Mouse (Mus musculus) ES-E14 (cell line): Measurements from ENCODE around the gene Gm13695. TPM values are rescaled to one million over a fixed set of nuclear protein-coding genes. Genes with fewer than 3 reads are reported as not detected.
"Not testable (repeated sequence)": the region's sequence is repeated elsewhere in the genome, so short reads cannot be mapped to it uniquely, and the experiment has no call there.

Experiments
- DNase-seq: peaks from one replicate; pipeline ENCODE4 v3.0.0-alpha.2; 2013; ENCODE audit warnings: low read depth, low spot score
- H3K27ac ChIP-seq: 2 replicates; pipeline ENCODE4 v1.5.1; 2012; ENCODE audit warnings: low read depth, mild to moderate bottlenecking, low read length, moderate library complexity, mixed read lengths; ENCODE audit not compliant: poor library complexity, insufficient read depth, severe bottlenecking
- H3K36me3 ChIP-seq: 2 replicates; pipeline ENCODE4 v1.6.1; 2012; ENCODE audit warnings: mild to moderate bottlenecking, low read length, moderate library complexity, mixed read lengths; ENCODE audit not compliant: control insufficient read depth, poor library complexity, insufficient read depth, severe bottlenecking
- H3K4me1 ChIP-seq, 2 experiments: fragments of 150-350 bp in 1 of 2; sonication (generic) in 1 of 2; 2 replicates each; pipeline ENCODE4 v1.6.1; 2012; ENCODE audit warnings: low read length in 2 of 2, mild to moderate bottlenecking in 1 of 2, mixed read lengths in 1 of 2; ENCODE audit not compliant: control insufficient read depth in 2 of 2, insufficient read depth in 2 of 2, poor library complexity in 1 of 2
- H3K4me3 ChIP-seq, 2 experiments: fragments of 150-350 bp in 1 of 2; sonication (generic) in 1 of 2; 2 replicates each; pipeline ENCODE4 v1.5.1; 2012; ENCODE audit warnings: low read length in 2 of 2, low read depth in 1 of 2, mild to moderate bottlenecking in 1 of 2, mixed read lengths in 1 of 2; ENCODE audit not compliant: insufficient read depth in 1 of 2, poor library complexity in 1 of 2, severe bottlenecking in 1 of 2
- H3K9ac ChIP-seq: 2 replicates; pipeline ENCODE4 v1.6.1; 2012; ENCODE audit warnings: low read depth, mild to moderate bottlenecking, low read length, mixed read lengths; ENCODE audit not compliant: poor library complexity, insufficient read depth, severe bottlenecking
- H3K9me3 ChIP-seq: fragments of 150-350 bp; sonication (generic); 2 replicates; pipeline ENCODE4 v1.6.1; 2012; ENCODE audit warnings: low read depth, mild to moderate bottlenecking, low read length; ENCODE audit not compliant: control insufficient read depth, insufficient read depth
- in situ Hi-C, 2 experiments: fragments of 600-800 bp; cut with MboI; formaldehyde crosslinking; loops; one replicate each; pipeline ENCODE4 v1.15.1; 2025; ENCODE audit warnings: low sequenced_read_pairs in 2 of 2, inconsistent platforms in 1 of 2; ENCODE audit not compliant: unreplicated experiment in 2 of 2
- total RNA-seq: library from RNA; depleted of rRNA; stranded (reverse); fragments of 300-350 nt; gene quantifications from 2 replicates; pipeline ENCODE4 v1.2.3, GENCODE M21; 2012

Gm13695 gene
- total RNA-seq, 1 experiment, result not detected

DNA sequence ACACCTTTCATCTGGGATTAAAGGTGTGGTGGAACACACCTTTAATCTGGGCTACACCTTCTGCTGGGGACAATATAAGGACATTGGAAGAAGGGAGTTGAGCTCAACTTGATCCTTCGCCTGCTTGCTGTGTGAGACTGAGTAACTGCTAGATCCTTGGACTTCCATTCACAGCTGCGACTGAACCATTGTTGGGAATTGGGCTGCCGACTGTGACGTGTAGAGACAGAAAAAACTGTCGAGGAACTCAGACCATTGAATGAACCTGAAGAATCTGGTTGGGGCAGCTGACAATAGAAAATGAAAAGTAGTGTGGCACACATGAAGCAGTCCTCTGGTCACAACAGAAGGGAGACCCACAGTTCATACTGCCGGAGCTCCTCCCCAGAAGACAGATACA, 5.7 kb downstream of the Gm13695 start, which contains the start of gene Gm13696:
Gm13696 (plus strand) TSS at position 301 of the 400 bp plus-strand sequence.
- H3K9ac ChIP-seq, in situ Hi-C loops, H3K36me3 ChIP-seq, H3K4me1 ChIP-seq, H3K27ac ChIP-seq, H3K9me3 ChIP-seq, H3K4me3 ChIP-seq, DNase-seq: not testable (repeated sequence)

DNA sequence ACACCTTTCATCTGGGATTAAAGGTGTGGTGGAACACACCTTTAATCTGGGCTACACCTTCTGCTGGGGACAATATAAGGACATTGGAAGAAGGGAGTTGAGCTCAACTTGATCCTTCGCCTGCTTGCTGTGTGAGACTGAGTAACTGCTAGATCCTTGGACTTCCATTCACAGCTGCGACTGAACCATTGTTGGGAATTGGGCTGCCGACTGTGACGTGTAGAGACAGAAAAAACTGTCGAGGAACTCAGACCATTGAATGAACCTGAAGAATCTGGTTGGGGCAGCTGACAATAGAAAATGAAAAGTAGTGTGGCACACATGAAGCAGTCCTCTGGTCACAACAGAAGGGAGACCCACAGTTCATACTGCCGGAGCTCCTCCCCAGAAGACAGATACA, 11.5 kb downstream of the Gm13695 start, which contains the start of gene Gm13694:
Gm13694 (plus strand) TSS at position 301 of the 400 bp plus-strand sequence.
- H3K27ac ChIP-seq, H3K9me3 ChIP-seq, H3K4me3 ChIP-seq, in situ Hi-C loops, DNase-seq, H3K4me1 ChIP-seq, H3K36me3 ChIP-seq, H3K9ac ChIP-seq: not testable (repeated sequence)

DNA sequence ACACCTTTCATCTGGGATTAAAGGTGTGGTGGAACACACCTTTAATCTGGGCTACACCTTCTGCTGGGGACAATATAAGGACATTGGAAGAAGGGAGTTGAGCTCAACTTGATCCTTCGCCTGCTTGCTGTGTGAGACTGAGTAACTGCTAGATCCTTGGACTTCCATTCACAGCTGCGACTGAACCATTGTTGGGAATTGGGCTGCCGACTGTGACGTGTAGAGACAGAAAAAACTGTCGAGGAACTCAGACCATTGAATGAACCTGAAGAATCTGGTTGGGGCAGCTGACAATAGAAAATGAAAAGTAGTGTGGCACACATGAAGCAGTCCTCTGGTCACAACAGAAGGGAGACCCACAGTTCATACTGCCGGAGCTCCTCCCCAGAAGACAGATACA, 17.3 kb downstream of the Gm13695 start, which contains the start of gene Gm13697:
Gm13697 (plus strand) TSS at position 301 of the 400 bp plus-strand sequence.
- in situ Hi-C loops, H3K27ac ChIP-seq, DNase-seq, H3K36me3 ChIP-seq, H3K4me3 ChIP-seq, H3K9ac ChIP-seq, H3K9me3 ChIP-seq, H3K4me1 ChIP-seq: not testable (repeated sequence)

DNA sequence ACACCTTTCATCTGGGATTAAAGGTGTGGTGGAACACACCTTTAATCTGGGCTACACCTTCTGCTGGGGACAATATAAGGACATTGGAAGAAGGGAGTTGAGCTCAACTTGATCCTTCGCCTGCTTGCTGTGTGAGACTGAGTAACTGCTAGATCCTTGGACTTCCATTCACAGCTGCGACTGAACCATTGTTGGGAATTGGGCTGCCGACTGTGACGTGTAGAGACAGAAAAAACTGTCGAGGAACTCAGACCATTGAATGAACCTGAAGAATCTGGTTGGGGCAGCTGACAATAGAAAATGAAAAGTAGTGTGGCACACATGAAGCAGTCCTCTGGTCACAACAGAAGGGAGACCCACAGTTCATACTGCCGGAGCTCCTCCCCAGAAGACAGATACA, 23.1 kb downstream of the Gm13695 start, which contains the start of gene Gm13691:
Gm13691 (plus strand) TSS at position 301 of the 400 bp plus-strand sequence.
- H3K4me3 ChIP-seq, H3K9ac ChIP-seq, DNase-seq, H3K9me3 ChIP-seq, H3K36me3 ChIP-seq, H3K27ac ChIP-seq, H3K4me1 ChIP-seq, in situ Hi-C loops: not testable (repeated sequence)

DNA sequence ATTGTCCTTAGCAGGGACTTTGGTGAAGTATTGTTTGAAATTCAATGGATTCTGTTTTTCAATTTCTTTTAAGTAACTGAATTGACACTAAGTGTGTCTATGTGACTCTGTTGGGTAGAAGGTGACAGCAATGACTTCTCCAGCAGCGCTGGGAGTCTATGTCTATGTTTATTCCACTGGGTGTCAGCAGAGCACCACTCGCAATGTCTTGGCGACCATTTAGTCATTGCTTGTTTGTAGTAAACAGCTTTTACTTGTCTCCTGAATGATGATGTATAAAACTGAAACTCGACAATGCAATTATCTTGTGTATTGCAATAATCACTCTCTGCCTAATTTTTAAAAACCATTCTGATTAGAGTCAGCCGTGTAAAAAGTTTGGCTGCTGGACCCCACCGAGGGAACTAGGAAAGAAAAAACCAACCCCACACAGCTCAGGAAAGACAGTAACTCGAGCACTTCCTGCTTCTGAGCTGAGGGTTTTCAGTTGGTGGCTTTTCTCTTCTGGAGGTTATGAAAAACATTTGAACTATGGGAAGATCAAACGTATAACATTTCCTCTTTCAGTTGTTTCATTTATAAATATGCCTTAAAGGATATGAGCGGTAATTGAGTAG, 26.6 kb downstream of the Gm13695 start:
- in situ Hi-C loops, H3K9ac ChIP-seq, H3K36me3 ChIP-seq, DNase-seq, H3K9me3 ChIP-seq, H3K27ac ChIP-seq, H3K4me3 ChIP-seq, H3K4me1 ChIP-seq: not testable (repeated sequence)

DNA sequence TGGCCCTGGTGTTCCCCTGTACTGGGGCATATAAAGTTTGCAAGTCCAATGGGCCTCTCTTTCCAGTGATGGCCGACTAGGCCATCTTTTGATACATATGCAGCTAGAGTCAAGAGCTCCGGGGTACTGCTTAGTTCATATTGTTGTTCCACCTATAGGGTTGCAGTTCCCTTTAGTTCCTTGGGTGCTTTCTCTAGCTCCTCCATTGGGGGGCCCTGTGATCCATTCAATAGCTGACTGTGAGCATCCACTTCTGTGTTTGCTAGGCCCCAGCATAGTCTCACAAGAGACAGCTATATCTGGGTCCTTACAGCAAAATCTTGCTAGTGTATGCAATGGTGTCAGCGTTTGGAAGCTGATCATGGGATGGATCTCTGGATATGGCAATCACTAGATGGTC, 27.4 kb downstream of the Gm13695 start:
- H3K9me3 ChIP-seq, in situ Hi-C loops, H3K9ac ChIP-seq, H3K4me1 ChIP-seq, H3K27ac ChIP-seq, H3K36me3 ChIP-seq, H3K4me3 ChIP-seq, DNase-seq: not testable (repeated sequence)
